ENCODE assay signal across 8 mouse cellular contexts in the genomic region with DNA sequence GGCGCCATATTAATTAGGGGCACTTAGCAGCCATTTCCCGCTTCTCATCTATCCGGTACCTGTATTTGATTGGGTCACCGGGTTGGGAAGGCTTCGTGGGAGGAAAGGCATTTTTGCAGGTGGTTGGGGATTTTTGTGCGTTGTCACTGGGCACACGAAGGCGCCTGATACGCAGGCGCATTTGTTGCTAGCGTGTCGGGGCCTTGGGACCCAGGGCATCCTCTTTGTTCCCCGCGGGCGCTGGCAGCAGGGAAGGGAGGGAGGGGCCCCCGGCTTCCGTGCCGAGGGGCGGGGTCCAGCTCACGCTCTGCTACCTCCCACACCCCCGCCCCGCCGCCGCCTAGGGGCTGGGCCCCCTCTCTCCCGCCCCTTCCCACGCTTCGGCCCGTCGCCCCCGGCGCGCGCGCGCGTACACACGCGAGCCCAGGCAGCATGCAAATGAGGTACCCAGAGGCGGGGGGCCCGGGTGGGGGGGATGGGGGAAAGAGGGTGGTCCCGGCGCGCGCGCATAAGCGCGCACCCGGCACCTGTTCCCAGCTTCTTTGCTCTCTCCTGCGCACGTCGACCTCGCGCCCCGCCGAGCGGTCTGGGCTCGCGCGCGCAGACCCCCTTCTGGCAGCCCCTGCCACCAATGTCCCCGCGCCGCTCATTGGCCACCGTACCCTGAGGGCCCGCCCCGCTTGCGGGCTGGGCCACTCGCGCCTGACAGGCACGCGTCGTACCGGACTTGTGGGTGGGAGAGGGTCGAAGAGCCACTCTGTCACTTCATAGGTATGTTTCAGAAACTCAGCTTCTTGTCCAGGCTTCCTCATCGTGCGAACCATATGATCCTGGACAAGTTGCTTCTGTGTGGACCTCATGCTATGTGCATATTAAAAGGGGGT. TPM values are rescaled to one million over a fixed set of nuclear protein-coding genes. Genes with fewer than 3 reads are reported as not detected.
A peak's percentile ranks its signal among the peaks of the same experiment; 100 is the strongest.
DNase-seq lines count a peak whose midpoint lies in the region; ATAC-seq lines count a peak whose summit lies in the region.

TSS of gene Gm44973 (plus strand) at position 379 of the 884 bp plus-strand sequence.

- intact Hi-C loops in gastrocnemius, postnatal 14 days (cut with DNase I; ENCODE audit: low total_unique reads) = loop anchor here (5.0 kb wide), 1 partner anchor 37 kb away; the partner anchor contains the start of gene Zfp580

- H3K27me3 ChIP-seq in megakaryocyte, embryonic 14.5 days (replicated peaks) = no peaks in the 10 kb centered on the region

- peaks cover 48% of the 10 kb centered on the region for H3K36me3 ChIP-seq in megakaryocyte, embryonic 14.5 days (replicated peaks; ENCODE audit: low read length)

- DNase-seq in adrenal gland, adult 2 months = peak; percentile 98
- peak; percentile 98 for DNase-seq in embryo, embryonic 11 days
- peak; percentile 96 for DNase-seq in gastrocnemius, postnatal 14 days
- DNase-seq in left cerebral cortex, adult 9 months (ENCODE audit: low spot score in 2 of 2) = peak; percentile 92
- peak; percentile 95 for DNase-seq in right cerebral cortex, postnatal 10 days (ENCODE audit: low spot score in 2 of 2)
- DNase-seq in urinary bladder, postnatal 14 days (ENCODE audit: low spot score) = peak; percentile 95

- H3K9me3 ChIP-seq in megakaryocyte, embryonic 14.5 days = 0 out of 2 replicates have a peak, but pooled peaks cover 3% of the 10 kb centered on the region

- ATAC-seq in inflammation-experienced regulatory T-cells, adult 6 months = peak; percentile 78

- peak within 1 kb of the TSS; percentile 94 for H3K4me3 ChIP-seq in megakaryocyte, embryonic 14.5 days (replicated peaks)

- H3K4me1 ChIP-seq in megakaryocyte, embryonic 14.5 days = peaks cover 51% of the 10 kb centered on the region

RNA-seq across cellular contexts. Expression of gene Gm44973, which starts in this region (rescaled TPM):
- not detected for total RNA-seq in adrenal gland, adult 2 months (2021)
- polyA plus RNA-seq in adrenal gland, adult 2 months (2012; rRNA removed) = not detected in 2 replicates
- total RNA-seq in gastrocnemius, postnatal 14 days (2021) = not detected
- 10 to 100 TPM in 2 of 3 experiments, 1 to 10 TPM in 1; 7.8 to 17.2 (median 10.8) TPM for polyA plus RNA-seq in inflammation-experienced regulatory T-cells, adult 6 months (2017; shearing (Covaris generic))
- polyA plus RNA-seq in megakaryocyte, embryonic 14.5 days (2012; ENCODE audit: insufficient read depth, low replicate concordance) = not detected in 2 replicates

Comparison
In these comparisons a context has a peak if more than half of its experiments do, and no peak if none do; other contexts are left out.
1. Peak in every context shown above with its lines: DNase-seq, ATAC-seq and H3K4me3 ChIP-seq.
2. Peak in DNase-seq in adrenal gland, adult 2 months; RNA of the gene not detected or under 1 TPM.
3. Peak in DNase-seq in gastrocnemius, postnatal 14 days; RNA of the gene not detected or under 1 TPM.